Mouse (Mus musculus) CH12.LX (cell line): ENCODE results near the gene Ctbp2. TPM values are rescaled to one million over a fixed set of nuclear protein-coding genes. Genes with fewer than 3 reads are reported as not detected.

Experiments
- DNase-seq: peaks from one replicate; pipeline ENCODE4 v3.0.0-alpha.2; 2013; ENCODE audit errors: extremely low read depth
- H3K27ac ChIP-seq: 2 replicates; pipeline ENCODE4 v1.5.1; 2012; ENCODE audit warnings: low read depth, mild to moderate bottlenecking, control low read depth, moderate library complexity; ENCODE audit not compliant: insufficient read depth
- H3K27me3 ChIP-seq: replicated peaks from 2 replicates; pipeline ENCODE3; 2012; ENCODE audit warnings: inconsistent platforms
- H3K36me3 ChIP-seq, 2 experiments: replicated peaks in 1 of 2; 2 replicates each; pipeline versions ENCODE3 to v1.6.1; 2012; ENCODE audit warnings: inconsistent platforms in 1 of 2, low read length in 1 of 2, mild to moderate bottlenecking in 1 of 2, mixed read lengths in 1 of 2, moderate library complexity in 1 of 2; ENCODE audit not compliant: control insufficient read depth in 1 of 2, insufficient read depth in 1 of 2
- H3K4me1 ChIP-seq, 2 experiments: 2 replicates each; pipeline ENCODE4 v1.6.1; 2012; ENCODE audit warnings: inconsistent platforms in 1 of 2, moderate library complexity in 1 of 2; ENCODE audit not compliant: insufficient read depth in 2 of 2, control insufficient read depth in 1 of 2
- H3K4me2 ChIP-seq: 2 replicates; pipeline ENCODE4 v1.6.1; 2012; ENCODE audit warnings: low read depth, mild to moderate bottlenecking, control low read depth; ENCODE audit not compliant: poor library complexity, insufficient read depth, severe bottlenecking
- H3K4me3 ChIP-seq, 3 experiments: fragments of 150-350 bp in 1 of 3; sonication (generic) in 1 of 3; replicated peaks in 1 of 3; 2 replicates each; pipeline versions ENCODE3 to v1.5.1; 2011 to 2012; ENCODE audit warnings: low read depth in 2 of 3, low read length in 2 of 3, mild to moderate bottlenecking in 2 of 3, moderate library complexity in 2 of 3, control low read depth in 1 of 3, improper control_type of control experiment in 1 of 3, inconsistent platforms in 1 of 3, mixed read lengths in 1 of 3; ENCODE audit not compliant: poor library complexity in 1 of 3
- H3K79me2 ChIP-seq: replicated peaks from 2 replicates; pipeline ENCODE4 v1.6.1; 2012; ENCODE audit warnings: mild to moderate bottlenecking, moderate library complexity; ENCODE audit not compliant: control insufficient read depth, poor library complexity, insufficient read depth, severe bottlenecking; ENCODE audit errors: extremely low read depth
- H3K9ac ChIP-seq: 2 replicates; pipeline ENCODE4 v1.6.1; 2012; ENCODE audit warnings: low read depth, mild to moderate bottlenecking, control low read depth, moderate library complexity; ENCODE audit not compliant: insufficient read depth
- H3K9me3 ChIP-seq: replicated peaks from 2 replicates; pipeline ENCODE3; 2012; ENCODE audit warnings: low read length, inconsistent platforms, mixed read lengths
- BHLHE40 ChIP-seq: IDR thresholded peaks from 2 replicates; pipeline ENCODE4 v1.6.1; 2011; ENCODE audit warnings: mild to moderate bottlenecking, low read depth, low read length, improper control_type of control experiment
- CHD2 ChIP-seq: IDR thresholded peaks from 2 replicates; pipeline ENCODE4 v1.6.1; 2011; ENCODE audit warnings: low read length, improper control_type of control experiment
- ELF1 ChIP-seq: IDR thresholded peaks from 2 replicates; pipeline ENCODE4 v1.6.1; 2014; ENCODE audit warnings: low read depth, mild to moderate bottlenecking, inconsistent platforms, low read length, improper control_type of control experiment
- HCFC1 ChIP-seq: IDR thresholded peaks from 2 replicates; pipeline ENCODE4 v1.6.1; 2012; ENCODE audit warnings: low read depth, mild to moderate bottlenecking, inconsistent platforms, low read length, improper control_type of control experiment
- JUN ChIP-seq: IDR thresholded peaks from 2 replicates; pipeline ENCODE4 v1.6.1; 2011; ENCODE audit warnings: low read depth, mild to moderate bottlenecking, low read length, improper control_type of control experiment, moderate library complexity; ENCODE audit not compliant: insufficient read depth
- JUND ChIP-seq: conservative IDR thresholded peaks from 2 replicates; pipeline ENCODE4 v1.6.1; 2011; ENCODE audit warnings: low read depth, low read length, improper control_type of control experiment
- KAT2A ChIP-seq: IDR thresholded peaks from 2 replicates; pipeline ENCODE4 v1.6.1; 2012; ENCODE audit warnings: low read length, improper control_type of control experiment, inconsistent platforms; ENCODE audit not compliant: insufficient replicate concordance
- MAFK ChIP-seq: IDR thresholded peaks from 2 replicates; pipeline ENCODE4 v1.6.1; 2011; ENCODE audit warnings: low read length, improper control_type of control experiment; ENCODE audit not compliant: insufficient replicate concordance
- MAX ChIP-seq: IDR thresholded peaks from 2 replicates; pipeline ENCODE4 v1.6.1; 2011; ENCODE audit warnings: low read length, improper control_type of control experiment
- MAZ ChIP-seq: IDR thresholded peaks from 2 replicates; pipeline ENCODE4 v1.6.1; 2012; ENCODE audit warnings: low read depth, mild to moderate bottlenecking, inconsistent platforms, low read length, improper control_type of control experiment, moderate library complexity
- MYC ChIP-seq: IDR thresholded peaks from 2 replicates; pipeline ENCODE4 v1.6.1; 2011; ENCODE audit warnings: low read depth, mild to moderate bottlenecking, improper control_type of control experiment, low read length
- RAD21 ChIP-seq: IDR thresholded peaks from 2 replicates; pipeline ENCODE4 v1.6.1; 2011; ENCODE audit warnings: low read depth, mild to moderate bottlenecking, low read length, improper control_type of control experiment, moderate library complexity
- RCOR1 ChIP-seq: conservative IDR thresholded peaks from 2 replicates; pipeline ENCODE4 v1.6.1; 2012; ENCODE audit warnings: low read depth, mild to moderate bottlenecking, inconsistent platforms, low read length, improper control_type of control experiment
- SIN3A ChIP-seq: IDR thresholded peaks from 2 replicates; pipeline ENCODE4 v1.6.1; 2012; ENCODE audit warnings: low read length, improper control_type of control experiment, inconsistent platforms
- TBP ChIP-seq: conservative IDR thresholded peaks from 2 replicates; pipeline ENCODE4 v1.6.1; 2011; ENCODE audit warnings: low read depth, low read length, improper control_type of control experiment
- TCF12 ChIP-seq: IDR thresholded peaks from 2 replicates; pipeline ENCODE4 v1.6.1; 2014; ENCODE audit warnings: low read depth, mild to moderate bottlenecking, inconsistent platforms, low read length, improper control_type of control experiment
- USF1 ChIP-seq: IDR thresholded peaks from 2 replicates; pipeline ENCODE4 v1.6.1; 2014; ENCODE audit warnings: low read depth, mild to moderate bottlenecking, inconsistent platforms, low read length, improper control_type of control experiment
- ZC3H11A ChIP-seq: IDR thresholded peaks from 2 replicates; pipeline ENCODE4 v1.6.1; 2012; ENCODE audit warnings: low read depth, mild to moderate bottlenecking, inconsistent platforms, low read length, improper control_type of control experiment
- dilution Hi-C: fragments of 300-500 bp; cut with MboI; formaldehyde crosslinking; loops from 2 replicates; pipeline ENCODE4 v1.14.3; 2020; ENCODE audit warnings: low sequenced_read_pairs; ENCODE audit not compliant: extremely low pct_unique_long_range_greater_than_20kb, extremely low pct_ligation_motif_present
- in situ Hi-C: fragments of 300-500 bp; cut with MboI; formaldehyde crosslinking; loops from 3 replicates; pipeline ENCODE4 v1.14.3; 2019; ENCODE audit warnings: low sequenced_read_pairs, low pct_ligation_motif_present, low pct_unique_long_range_greater_than_20kb, mixed read lengths
- polyA plus RNA-seq: library from polyadenylated mRNA; unstranded; fragments of >175 nt; gene quantifications from 2 replicates; pipeline ENCODE4 v1.2.1, GENCODE M21; 2012; ENCODE audit warnings: low read depth; ENCODE audit not compliant: insufficient read length
- total RNA-seq, 2 experiments: library from RNA; depleted of rRNA; stranded (reverse); fragments of 300-350 nt in 1 of 2; fragments of >200 nt in 1 of 2; gene quantifications; 2 replicates each; pipeline ENCODE4 v1.2.3; 2012 to 2014

The Ctbp2 gene
- total and polyA plus RNA-seq, 3 experiments = 0.59 to 1.1 (median 0.68) TPM

DNA sequence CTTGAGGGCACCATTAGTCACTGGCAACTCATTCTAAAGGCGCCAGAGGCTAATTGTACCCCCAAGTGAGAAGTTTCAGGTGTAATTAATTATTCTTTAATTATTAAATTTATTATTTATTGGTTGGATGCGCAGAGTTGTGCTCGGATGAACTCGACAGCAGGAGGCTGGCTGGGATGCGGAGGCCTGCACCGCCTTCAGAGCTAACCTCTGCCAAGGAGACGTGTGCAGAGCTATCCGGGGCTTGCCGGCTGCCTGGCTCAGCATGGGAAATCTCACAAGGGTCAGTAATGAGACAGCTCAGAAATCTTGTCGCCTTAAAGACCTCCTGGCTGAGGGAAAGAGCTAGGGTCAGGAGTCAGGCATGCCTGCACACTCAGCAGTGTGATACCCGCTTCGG lies 31.5 kb upstream of the Ctbp2 start:
- H3K4me3 ChIP-seq = no peak overlapping the region
- H3K4me2 ChIP-seq = no peak overlapping the region
- H3K9ac ChIP-seq = no peak overlapping the region
- H3K9me3 ChIP-seq = no peaks in the 10 kb centered on the region
- no peaks in the 10 kb centered on the region; a peak in 1 of 4 replicates for H3K4me1 ChIP-seq
- no peaks in the 10 kb centered on the region for H3K36me3 ChIP-seq
- dilution Hi-C loops = no loop called here
- in situ Hi-C loops = no loop called here
- no peak for DNase-seq
- H3K79me2 ChIP-seq = no peaks in the 10 kb centered on the region
- TF ChIP-seq JUND (no peak), KAT2A (no peak), MYC (no peak), JUN (no peak), SIN3A (no peak), RAD21 (no peak), USF1 (no peak), MAZ (no peak), ZC3H11A (no peak)
- TF ChIP-seq, all 38 proteins: peak for 0
- no peak overlapping the region for H3K27ac ChIP-seq
- H3K27me3 ChIP-seq = peaks cover 77% of the 10 kb centered on the region

DNA sequence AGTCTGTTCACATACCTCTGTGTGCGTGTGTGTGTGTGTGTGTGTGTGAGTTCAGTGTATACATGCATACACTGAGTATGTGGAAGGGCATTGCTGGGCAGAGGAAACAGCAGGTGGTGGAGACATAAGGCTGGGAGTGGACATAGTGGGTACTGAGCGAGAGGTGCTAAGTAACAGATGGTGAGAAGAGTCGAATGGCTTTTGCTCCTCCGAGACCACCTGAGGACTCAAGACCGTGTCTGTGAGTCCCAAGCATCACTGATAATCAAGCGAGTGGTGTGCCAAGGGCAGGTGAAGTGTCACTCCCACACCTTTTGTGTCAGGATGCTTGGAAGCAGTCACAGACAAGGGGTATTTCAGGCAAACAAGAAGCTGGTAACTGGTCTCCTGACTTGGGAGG lies 30.7 kb upstream of the Ctbp2 start:
- H3K9ac ChIP-seq = no peak overlapping the region
- no peaks in the 10 kb centered on the region for H3K36me3 ChIP-seq
- TF ChIP-seq ELF1 = no peak
- TF ChIP-seq BHLHE40 = no peak
- TF ChIP-seq RAD21 = no peak
- TF ChIP-seq MAX = no peak
- no peak for TF ChIP-seq MAFK
- no peak for TF ChIP-seq CHD2
- no peak for TF ChIP-seq RCOR1
- TF ChIP-seq HCFC1 = no peak
- no peak for TF ChIP-seq TCF12
- TF ChIP-seq TBP = no peak
- no peak for TF ChIP-seq MAZ
- H3K79me2 ChIP-seq = no peaks in the 10 kb centered on the region
- H3K27ac ChIP-seq = no peak overlapping the region
- no peak overlapping the region for H3K4me2 ChIP-seq
- DNase-seq = no peak
- dilution Hi-C loops = no loop called here
- no peaks in the 10 kb centered on the region for H3K9me3 ChIP-seq
- in situ Hi-C loops = no loop called here
- H3K4me3 ChIP-seq = no peak overlapping the region
- H3K27me3 ChIP-seq = peaks cover 71% of the 10 kb centered on the region
- H3K4me1 ChIP-seq = no peaks in the 10 kb centered on the region; a peak in 1 of 4 replicates
